Mouse (Mus musculus) limb, embryonic 12.5 days (tissue): Measurements from ENCODE around the gene Layn. TPM values are rescaled to one million over a fixed set of nuclear protein-coding genes. Genes with fewer than 3 reads are reported as not detected.

Source experiments
- ATAC-seq: fragments of 200-750 bp; cut with Nextera tagmentation; 2 replicates; pipeline ENCODE4 v1.8.0; 2017; ENCODE audit warnings: low read depth, moderate TSS enrichment; ENCODE audit not compliant: insufficient number of reproducible peaks, insufficient read depth, low FRiP score, low TSS enrichment
- H3K27ac ChIP-seq: fragments of 300-500 bp; sonication (generic); 2 replicates; pipeline ENCODE4 v1.5.1; 2016; ENCODE audit warnings: mild to moderate bottlenecking, moderate library complexity
- H3K27me3 ChIP-seq: fragments of 300-500 bp; sonication (generic); 2 replicates; pipeline ENCODE4 v1.6.1; 2016; ENCODE audit warnings: mild to moderate bottlenecking, moderate library complexity
- H3K36me3 ChIP-seq: fragments of 300-500 bp; sonication (generic); 2 replicates; pipeline ENCODE4 v1.6.1; 2016; ENCODE audit warnings: mild to moderate bottlenecking, moderate library complexity
- H3K4me1 ChIP-seq: fragments of 300-500 bp; sonication (generic); replicated peaks from 2 replicates; pipeline ENCODE4 v1.6.1; 2016
- H3K4me2 ChIP-seq: fragments of 300-500 bp; sonication (generic); 2 replicates; pipeline ENCODE4 v1.6.1; 2016; ENCODE audit warnings: mild to moderate bottlenecking, moderate library complexity
- H3K4me3 ChIP-seq: fragments of 300-500 bp; sonication (generic); replicated peaks from 2 replicates; pipeline ENCODE4 v1.5.1; 2016; ENCODE audit warnings: mild to moderate bottlenecking
- H3K9ac ChIP-seq: fragments of 300-500 bp; sonication (generic); replicated peaks from 2 replicates; pipeline ENCODE4 v1.6.1; 2016; ENCODE audit warnings: mild to moderate bottlenecking, moderate library complexity
- H3K9me3 ChIP-seq: fragments of 300-500 bp; sonication (generic); 2 replicates; pipeline ENCODE4 v1.6.1; 2016; ENCODE audit warnings: mild to moderate bottlenecking, moderate library complexity
- WGBS: fragments of 180-500 bp; shearing (Covaris S2); methylation state at CpG from one replicate; pipeline ENCODE4 v1.1.7; 2016; 5-methylcytosine and 5-hydroxymethylcytosine counted together
- polyA plus RNA-seq: library from polyadenylated mRNA; unstranded; fragments of >200 nt; fragmentation: Nextera tagmentation; extraction: Ambion mirVana; gene quantifications from 2 replicates; pipeline ENCODE4 v1.2.1, GENCODE M21; 2016

The Layn gene
- polyA plus RNA-seq, 1 experiment from 2014 or later = 6.7 TPM

- Histone ChIP-seq H3K27me3 (no peaks in the 10 kb centered on the region), H3K9me3 (no peaks in the 10 kb centered on the region), H3K36me3 (no peaks in the 10 kb centered on the region), H3K4me1 (peaks cover 26% of the 10 kb centered on the region), H3K27ac (peak overlapping the region; percentile 64), H3K9ac (peak overlapping the region; percentile 57), H3K4me3 (peak overlapping the region; percentile 52), H3K4me2 (peak overlapping the region; percentile 90)
- WGBS = 11% methylated on average over 3 of the region's 3 CpGs
- ATAC-seq = no peak
Observed at GRCm38 (mm10) chr9:51075780-51076179, 1.1 kb downstream of the Layn start.

DNA sequence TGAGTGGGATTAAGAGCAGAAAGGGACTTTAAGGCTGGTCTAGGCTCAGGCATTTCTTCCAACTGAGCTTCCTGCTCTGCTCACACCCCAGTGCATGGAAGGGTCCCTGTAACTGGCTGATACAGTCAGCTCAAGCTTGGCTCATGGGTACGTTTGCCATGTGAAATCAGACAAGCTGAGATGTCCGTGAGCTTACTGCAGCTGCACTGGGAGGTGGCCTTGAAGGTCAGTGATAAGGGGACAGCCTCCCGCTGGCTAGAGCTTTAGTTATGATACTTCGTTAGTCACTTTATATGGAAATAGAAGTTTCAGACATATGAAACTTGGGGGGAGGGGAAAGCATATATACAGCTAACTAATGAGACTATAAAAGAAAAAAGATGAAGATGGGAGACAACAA lies 6.1 kb downstream of the Layn start:
- H3K27ac ChIP-seq = no peak overlapping the region
- no peaks in the 10 kb centered on the region for H3K9me3 ChIP-seq
- H3K27me3 ChIP-seq = no peaks in the 10 kb centered on the region
- H3K4me2 ChIP-seq = no peak overlapping the region
- H3K36me3 ChIP-seq = no peaks in the 10 kb centered on the region
- no peak for ATAC-seq
- H3K9ac ChIP-seq = no peak overlapping the region
- peaks cover 7% of the 10 kb centered on the region for H3K4me1 ChIP-seq
- WGBS = 75% methylated on average over 4 of the region's 4 CpGs
- no peak overlapping the region for H3K4me3 ChIP-seq

- H3K9ac ChIP-seq = no peak overlapping the region
- no peak overlapping the region for H3K4me3 ChIP-seq
- no peaks in the 10 kb centered on the region for H3K27me3 ChIP-seq
- no peaks in the 10 kb centered on the region for H3K4me1 ChIP-seq
- no peak overlapping the region for H3K27ac ChIP-seq
- no peak overlapping the region for H3K4me2 ChIP-seq
- 59% methylated on average over 3 of the region's 3 CpGs for WGBS
- ATAC-seq = no peak
- no peaks in the 10 kb centered on the region for H3K9me3 ChIP-seq
- H3K36me3 ChIP-seq = no peaks in the 10 kb centered on the region
Observed at GRCm38 (mm10) chr9:51068202-51068601, 8.7 kb downstream of the Layn start.

DNA sequence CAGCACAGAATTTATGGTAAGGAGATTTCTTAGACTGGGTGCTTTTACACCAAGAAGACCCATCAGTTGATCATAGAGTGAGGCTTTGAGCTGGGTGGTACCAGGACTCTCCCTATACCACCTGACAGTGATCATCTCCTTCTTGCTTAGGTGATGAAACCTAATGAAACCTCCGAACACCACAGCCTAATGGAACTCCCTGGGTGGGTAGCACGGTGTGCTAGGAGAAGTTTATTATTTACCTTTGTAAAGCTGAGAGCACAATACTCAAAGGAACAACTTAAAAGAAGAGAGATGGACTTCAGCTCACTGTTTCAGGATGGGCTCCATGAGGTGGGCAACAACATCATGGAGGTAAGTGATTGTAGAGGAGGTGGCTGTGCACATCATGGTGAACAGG lies 16.3 kb downstream of the Layn start, which contains the start of gene Btg4:
Gene Btg4, plus strand, starts transcription at position 301 of the 400 bp plus-strand sequence.
- H3K9ac ChIP-seq = no peak within 1 kb of the TSS
- no peak within 1 kb of the TSS for H3K27ac ChIP-seq
- no peak within 1 kb of the TSS for H3K4me3 ChIP-seq
- H3K4me1 ChIP-seq = peaks cover 7% of the 10 kb centered on the region; the same call in 1 of the 2 replicates
- WGBS = 79% methylated on average over 2 of the region's 2 CpGs
- H3K9me3 ChIP-seq = no peaks in the 10 kb centered on the region
- no peaks in the 10 kb centered on the region for H3K36me3 ChIP-seq
- no peak for ATAC-seq
- H3K4me2 ChIP-seq = no peak within 1 kb of the TSS
- H3K27me3 ChIP-seq = no peaks in the 10 kb centered on the region

GRCm38 (mm10) chr9:51058951-51059521 lies 17.9 kb downstream of the Layn start:
- Histone ChIP-seq H3K9ac (no peak overlapping the region), H3K27ac (no peak overlapping the region), H3K36me3 (no peaks in the 10 kb centered on the region), H3K27me3 (no peaks in the 10 kb centered on the region), H3K4me3 (no peak overlapping the region), H3K4me2 (no peak overlapping the region), H3K9me3 (no peaks in the 10 kb centered on the region), H3K4me1 (peaks cover 7% of the 10 kb centered on the region; the same call in 1 of the 2 replicates)
- WGBS = 77% methylated on average over 4 of the region's 4 CpGs
- ATAC-seq = no peak

DNA sequence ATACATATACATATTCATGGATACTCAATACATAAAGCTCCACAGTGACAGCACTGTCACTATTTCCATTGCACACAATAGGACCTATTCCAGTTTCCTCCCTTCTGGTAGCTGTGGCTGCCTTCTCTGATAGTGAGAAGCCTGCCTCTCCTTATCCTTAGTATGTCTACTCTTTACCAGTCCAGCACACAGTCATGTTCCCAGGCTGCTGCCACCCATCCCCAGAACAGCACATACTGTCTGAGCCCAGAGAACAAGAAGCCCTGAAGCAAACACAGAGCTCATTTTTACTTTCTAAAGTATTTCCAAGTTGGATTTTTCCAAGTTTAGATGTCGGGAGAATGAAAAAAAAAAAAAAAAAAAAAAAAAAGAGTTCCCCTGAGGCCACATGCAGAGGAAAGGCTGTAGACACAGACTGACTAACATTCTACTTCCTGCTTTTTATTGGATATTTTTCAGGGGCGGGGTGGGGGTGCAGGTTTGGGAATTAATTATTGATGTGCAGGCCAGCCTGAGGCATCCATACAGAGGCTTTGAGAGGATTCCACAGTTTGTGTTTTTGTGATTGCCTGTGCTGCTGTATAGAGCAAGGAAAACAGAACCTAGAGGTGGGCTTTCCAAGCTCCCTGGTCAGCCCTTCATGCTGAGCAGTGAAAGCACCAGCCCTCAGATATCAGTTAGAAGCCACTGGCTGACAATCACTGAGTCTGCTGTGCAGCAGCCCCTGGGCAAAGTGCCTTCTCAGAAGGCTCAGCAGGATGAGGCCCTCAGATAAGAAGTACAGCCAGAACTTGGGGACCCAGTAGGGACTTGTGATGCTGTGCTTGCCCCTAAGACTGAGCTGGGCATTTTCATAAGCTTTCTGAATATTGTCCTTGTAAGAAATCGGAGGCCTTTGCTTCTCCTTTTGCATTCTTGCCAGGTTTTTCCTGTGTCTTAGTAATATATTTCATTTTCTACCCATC lies 20.3 kb downstream of the Layn start:
- WGBS = 52% methylated on average over 3 of the region's 3 CpGs
- H3K27me3 ChIP-seq = no peaks in the 10 kb centered on the region
- ATAC-seq = no peak
- H3K4me1 ChIP-seq = peaks cover 7% of the 10 kb centered on the region; the same call in 1 of the 2 replicates
- H3K9ac ChIP-seq = no peak overlapping the region
- H3K27ac ChIP-seq = no peak overlapping the region
- no peaks in the 10 kb centered on the region for H3K9me3 ChIP-seq
- no peak overlapping the region for H3K4me3 ChIP-seq
- H3K36me3 ChIP-seq = no peaks in the 10 kb centered on the region
- H3K4me2 ChIP-seq = no peak overlapping the region

GRCm38 (mm10) chr9:51052180-51052579 lies 24.7 kb downstream of the Layn start:
- Histone ChIP-seq H3K36me3 (no peaks in the 10 kb centered on the region), H3K4me3 (no peak overlapping the region), H3K9me3 (no peaks in the 10 kb centered on the region), H3K4me1 (peaks cover 7% of the 10 kb centered on the region; the same call in 1 of the 2 replicates), H3K27me3 (no peaks in the 10 kb centered on the region), H3K9ac (no peak overlapping the region), H3K27ac (no peak overlapping the region), H3K4me2 (no peak overlapping the region)
- 74% methylated on average over 3 of the region's 3 CpGs for WGBS
- ATAC-seq = no peak

- H3K27me3 ChIP-seq = no peaks in the 10 kb centered on the region
- no peak overlapping the region for H3K4me3 ChIP-seq
- H3K9me3 ChIP-seq = no peaks in the 10 kb centered on the region
- H3K27ac ChIP-seq = no peak overlapping the region
- no peaks in the 10 kb centered on the region for H3K4me1 ChIP-seq
- H3K9ac ChIP-seq = no peak overlapping the region
- H3K36me3 ChIP-seq = no peaks in the 10 kb centered on the region
- no peak for ATAC-seq
- no peak overlapping the region for H3K4me2 ChIP-seq
- WGBS = 83% methylated on average over 6 of the region's 6 CpGs
Observed at GRCm38 (mm10) chr9:51042136-51042535, 34.8 kb downstream of the Layn start.

DNA sequence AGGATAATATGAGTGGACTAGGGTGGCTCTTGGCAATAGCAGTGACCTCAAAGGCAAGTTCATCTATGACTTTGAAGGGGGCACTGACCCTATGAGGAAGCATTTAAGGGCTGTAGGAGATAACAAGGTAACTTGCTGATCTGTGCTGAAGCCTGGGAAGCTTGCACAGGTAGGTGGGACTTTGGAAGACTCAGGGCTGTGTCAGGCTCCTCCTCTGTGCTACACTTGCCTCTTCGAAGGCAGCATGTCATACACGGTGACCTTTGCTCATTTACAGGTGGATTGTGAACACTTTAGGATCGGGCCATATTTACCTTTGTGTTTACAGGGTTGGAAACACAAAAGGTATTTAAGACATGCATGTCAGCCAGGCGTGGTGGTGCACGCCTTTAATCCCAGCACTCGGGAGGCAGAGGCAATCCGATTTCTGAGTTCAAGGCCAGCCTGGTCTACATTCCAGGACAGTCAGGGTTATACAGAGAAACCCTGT lies 35.4 kb downstream of the Layn start:
- WGBS = 91% methylated on average over 7 of the region's 7 CpGs
- H3K27me3 ChIP-seq = no peaks in the 10 kb centered on the region
- no peaks in the 10 kb centered on the region for H3K9me3 ChIP-seq
- no peak overlapping the region for H3K4me3 ChIP-seq
- no peaks in the 10 kb centered on the region for H3K4me1 ChIP-seq
- no peak for ATAC-seq
- no peak overlapping the region for H3K9ac ChIP-seq
- H3K36me3 ChIP-seq = no peaks in the 10 kb centered on the region
- H3K27ac ChIP-seq = no peak overlapping the region
- no peak overlapping the region for H3K4me2 ChIP-seq

GRCm38 (mm10) chr9:51032785-51033529 lies 43.9 kb downstream of the Layn start:
- no peak for ATAC-seq
- Histone ChIP-seq H3K4me3 (no peak overlapping the region), H3K4me1 (peaks cover 4% of the 10 kb centered on the region; the same call in 1 of the 2 replicates), H3K9ac (no peak overlapping the region), H3K9me3 (no peaks in the 10 kb centered on the region), H3K4me2 (no peak overlapping the region), H3K36me3 (no peaks in the 10 kb centered on the region), H3K27ac (no peak overlapping the region), H3K27me3 (peaks cover 11% of the 10 kb centered on the region)
- WGBS = 79% methylated on average over 3 of the region's 3 CpGs

DNA sequence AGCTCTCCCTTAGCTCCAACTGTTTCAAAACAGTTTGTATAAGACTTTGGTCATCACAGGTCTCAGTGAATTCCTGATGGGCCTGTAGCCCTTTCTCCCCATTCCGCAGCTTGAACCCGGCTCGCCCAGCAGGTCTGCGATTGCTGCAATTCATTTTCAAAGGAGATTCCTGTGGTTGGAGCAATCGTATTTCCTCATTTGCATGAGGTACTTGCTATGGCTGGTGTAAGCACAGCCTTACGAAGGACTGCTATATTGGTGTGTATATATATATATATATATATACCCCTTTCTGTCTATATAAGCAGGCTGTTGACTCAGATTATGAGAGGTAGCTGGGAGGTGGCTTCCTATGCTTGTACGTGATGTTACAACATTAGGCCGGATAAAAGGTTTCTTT lies 44.6 kb downstream of the Layn start:
- Histone ChIP-seq H3K4me3 (no peak overlapping the region), H3K9ac (no peak overlapping the region), H3K4me1 (peaks cover 4% of the 10 kb centered on the region; the same call in 1 of the 2 replicates), H3K36me3 (no peaks in the 10 kb centered on the region), H3K27ac (no peak overlapping the region), H3K9me3 (no peaks in the 10 kb centered on the region), H3K4me2 (no peak overlapping the region), H3K27me3 (peaks cover 11% of the 10 kb centered on the region)
- ATAC-seq = no peak
- WGBS = 62% methylated on average over 8 of the region's 8 CpGs
